Mouse (Mus musculus) skeletal muscle tissue, adult 2 months (tissue): ENCODE results near the gene Sema6d.

Experiments used
- DNase-seq: peaks from one replicate; pipeline ENCODE4 v3.0.0-alpha.2; 2012; ENCODE audit warnings: low read depth, low spot score

Sema6d gene

DNA sequence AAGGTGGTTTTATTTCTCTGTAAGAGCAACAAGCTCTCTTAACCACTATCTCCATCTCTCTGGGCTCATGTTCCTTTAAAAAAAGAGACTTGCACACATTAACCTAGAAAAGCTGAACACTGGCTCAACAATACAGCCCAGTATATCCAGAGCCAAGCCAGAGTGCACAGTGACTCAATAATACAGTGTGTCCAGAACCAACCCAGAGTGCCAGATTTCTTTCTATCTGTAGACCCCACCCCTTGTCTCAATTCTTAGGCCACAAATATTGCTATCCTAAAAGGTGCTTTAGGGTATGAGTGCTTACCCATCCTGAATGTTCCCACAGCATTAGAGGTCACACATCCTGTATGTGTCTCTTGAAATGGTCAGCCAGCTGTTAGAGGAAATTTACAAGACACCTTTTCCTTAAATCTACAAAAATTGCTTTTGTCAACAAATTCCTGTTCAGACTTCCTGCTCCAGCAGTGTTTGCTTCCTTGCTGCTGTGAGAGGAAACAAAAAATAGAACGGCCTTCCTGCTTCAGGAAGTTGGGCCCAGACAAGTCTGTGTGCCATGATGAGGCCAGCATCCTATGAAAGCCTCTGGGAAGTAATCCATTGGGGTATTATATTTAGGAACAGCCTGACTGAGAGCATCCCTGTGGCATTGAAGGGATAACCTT lies 465.1 kb downstream of the Sema6d start:
- DNase-seq = no peak

DNA sequence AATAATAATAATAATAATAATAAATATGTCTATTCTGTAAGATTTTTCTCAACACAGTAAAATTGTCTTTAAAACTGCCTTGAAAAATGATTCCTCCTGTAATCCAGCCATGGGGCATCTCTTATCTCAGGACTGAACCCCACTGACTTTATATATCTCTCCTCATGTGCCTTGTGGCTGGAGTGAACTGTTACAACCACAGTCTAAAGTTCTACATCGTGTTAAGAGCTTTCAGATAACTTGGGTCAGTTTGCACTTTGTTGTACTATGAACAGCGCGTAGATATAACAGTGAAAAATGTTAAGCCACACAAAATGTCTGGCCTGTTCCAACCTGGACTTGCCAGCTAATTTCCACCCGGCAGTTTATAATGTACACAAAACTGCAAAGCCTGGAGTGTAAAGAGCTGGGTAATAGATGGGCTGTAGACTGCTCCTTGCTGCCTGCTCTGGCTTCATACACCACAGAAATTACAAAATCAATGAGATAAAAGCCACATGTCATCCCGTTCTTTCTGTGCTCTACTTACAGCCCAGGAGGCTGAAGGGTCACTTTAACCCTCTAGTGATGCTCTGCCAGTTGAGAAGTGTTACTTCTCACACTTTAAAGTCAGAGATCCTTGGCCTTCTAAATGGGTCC lies 467.2 kb downstream of the Sema6d start:
- no peak for DNase-seq

DNA sequence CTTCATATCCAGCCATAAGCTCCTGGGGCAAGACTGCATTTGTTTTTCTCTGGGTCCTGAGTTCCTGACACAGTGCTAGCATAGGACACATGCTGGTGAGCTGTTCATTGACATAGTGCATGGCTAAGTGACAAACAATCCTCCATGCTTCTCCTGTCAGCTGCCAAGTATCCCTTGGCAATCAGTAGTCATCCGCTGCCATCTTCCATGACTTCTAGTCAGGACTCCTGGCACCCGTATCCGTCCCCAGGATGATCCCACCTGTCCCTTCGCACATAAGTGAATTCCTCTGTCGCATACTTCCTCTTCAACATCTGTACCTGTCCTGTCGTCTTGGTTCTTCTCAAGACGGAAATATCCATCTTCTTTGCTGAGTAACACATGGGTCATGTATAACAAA lies 468.3 kb downstream of the Sema6d start:
- DNase-seq = no peak

DNA sequence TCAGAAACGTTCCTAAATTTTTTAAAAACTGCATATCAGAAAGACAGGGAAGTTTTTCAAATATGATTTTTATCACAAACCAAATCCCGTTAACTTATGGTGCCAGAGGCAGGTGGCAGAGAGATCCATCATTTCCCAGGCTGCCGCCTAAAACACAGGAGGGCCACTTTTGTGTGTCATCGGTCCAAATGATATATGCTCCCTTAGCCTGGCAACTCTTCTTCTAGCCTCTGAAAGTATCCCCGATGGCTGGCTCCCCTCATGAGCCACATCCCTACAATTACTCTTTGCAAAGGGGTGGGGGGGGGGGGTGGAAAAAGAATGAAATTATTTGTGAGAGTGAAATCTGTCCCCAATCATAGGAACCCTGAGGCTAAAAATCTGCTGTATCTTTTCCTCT lies 471.9 kb downstream of the Sema6d start:
- no peak for DNase-seq

DNA sequence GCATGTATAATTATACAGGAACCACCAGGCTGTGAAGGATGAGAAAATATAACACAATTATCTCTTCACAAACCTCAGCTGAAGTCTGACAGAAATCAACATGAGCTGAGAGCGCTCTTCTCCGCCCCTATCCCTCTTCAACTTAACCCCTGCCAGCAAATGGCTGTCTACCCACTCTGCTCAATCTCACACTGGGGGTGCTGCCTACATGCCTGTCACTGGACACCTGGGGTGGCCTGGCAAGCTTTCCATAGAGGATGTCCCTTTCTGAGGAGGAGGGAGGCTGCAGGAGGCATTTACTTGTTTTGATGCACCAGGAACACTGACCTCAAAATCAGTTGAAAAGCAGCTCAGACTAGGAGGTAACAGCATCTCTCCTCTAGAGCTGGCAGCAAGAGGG lies 472.3 kb downstream of the Sema6d start:
- no peak for DNase-seq

DNA sequence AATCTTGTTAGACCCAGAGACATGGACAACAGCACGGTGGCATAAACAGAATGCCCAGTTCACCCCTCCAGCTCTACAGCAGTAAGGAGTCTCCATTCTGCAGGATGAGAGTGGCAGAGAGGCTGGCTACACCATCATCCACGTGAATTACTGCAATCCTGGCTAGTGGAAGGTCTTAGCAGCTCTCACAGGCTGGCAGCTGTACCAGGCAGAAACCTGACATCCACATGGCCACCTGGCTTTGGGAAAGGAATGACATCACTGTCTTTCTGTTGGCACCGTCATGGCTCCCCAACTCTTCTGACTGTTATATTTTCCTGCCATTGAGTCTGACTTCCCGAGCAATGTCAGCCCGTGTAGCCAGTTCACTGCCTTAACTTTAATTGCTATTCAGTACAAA lies 474.0 kb downstream of the Sema6d start:
- no peak for DNase-seq

DNA sequence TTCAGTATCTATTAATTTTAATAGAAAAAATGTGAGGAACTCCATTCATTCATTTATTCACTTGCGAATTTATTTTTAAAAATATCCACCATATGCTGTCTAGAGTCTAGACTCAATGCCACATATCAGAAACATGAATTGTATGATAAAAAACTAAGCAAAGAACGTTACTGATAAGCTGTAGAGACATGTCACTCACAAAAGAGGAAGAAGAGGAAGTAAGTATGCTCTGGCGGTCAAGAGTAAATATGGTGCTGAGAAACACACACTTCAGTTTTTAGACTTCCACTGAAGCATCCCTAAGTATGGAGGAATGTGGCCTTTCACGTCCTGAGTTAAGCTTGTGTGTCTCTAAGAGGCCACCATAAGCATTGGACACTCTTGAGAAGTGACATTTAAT lies 484.0 kb downstream of the Sema6d start:
- DNase-seq = no peak

DNA sequence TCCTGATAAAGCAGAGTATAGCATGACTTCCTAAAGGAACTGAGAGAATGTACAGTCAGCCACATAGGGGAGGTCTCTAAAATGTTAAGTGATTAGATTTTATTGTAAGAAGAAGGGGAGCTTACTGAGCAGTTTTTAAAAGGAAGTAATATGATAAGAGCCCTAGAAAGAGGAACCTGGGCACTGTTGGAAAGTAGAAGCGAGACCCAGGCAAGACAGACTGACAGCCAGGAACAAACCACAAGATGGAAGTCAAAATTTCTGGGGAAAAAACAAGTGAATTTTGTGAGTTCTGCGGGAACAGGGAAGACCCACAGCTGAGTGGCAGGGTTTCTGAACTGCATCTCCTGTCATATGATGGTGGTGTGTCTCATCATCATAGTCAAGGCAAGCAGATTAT lies 486.3 kb downstream of the Sema6d start:
- DNase-seq = no peak

DNA sequence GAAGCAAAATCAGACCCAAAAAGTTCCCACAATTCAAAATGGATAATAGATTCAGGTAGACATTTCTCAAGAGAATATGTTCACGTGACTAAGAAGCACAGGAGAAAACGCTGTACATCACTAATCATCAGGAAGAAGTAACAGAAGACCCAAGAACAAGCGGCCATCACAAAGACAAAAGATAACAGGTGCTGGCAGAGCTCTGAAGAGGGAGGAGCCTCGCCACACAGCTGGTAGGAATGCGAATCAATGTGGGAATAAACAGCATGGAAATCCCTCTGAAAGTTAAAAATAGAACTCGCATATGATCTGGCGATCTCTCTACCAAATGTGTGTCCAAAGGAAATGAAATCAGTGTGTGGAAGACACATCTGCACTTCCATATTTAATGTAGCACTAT lies 493.8 kb downstream of the Sema6d start:
- DNase-seq = no peak

DNA sequence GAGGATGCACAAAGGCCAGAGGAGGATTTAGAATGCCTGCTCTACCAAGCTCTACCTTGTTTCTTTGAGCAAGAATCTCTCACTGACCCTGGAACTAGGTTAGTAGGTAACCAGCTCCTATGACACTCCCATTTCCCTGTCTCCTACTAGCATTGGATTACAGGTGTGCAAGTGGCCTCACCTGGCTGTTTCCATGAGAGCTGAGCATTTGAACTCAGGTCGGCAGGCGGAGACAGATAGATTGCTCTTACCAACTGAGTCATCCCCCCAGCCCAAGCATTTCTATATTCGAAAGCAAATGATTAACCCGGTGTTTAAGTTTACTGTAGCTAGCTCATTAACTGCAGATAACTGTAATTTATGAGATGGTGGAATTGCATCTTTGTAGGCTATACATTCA lies 503.0 kb downstream of the Sema6d start:
- DNase-seq = no peak

DNA sequence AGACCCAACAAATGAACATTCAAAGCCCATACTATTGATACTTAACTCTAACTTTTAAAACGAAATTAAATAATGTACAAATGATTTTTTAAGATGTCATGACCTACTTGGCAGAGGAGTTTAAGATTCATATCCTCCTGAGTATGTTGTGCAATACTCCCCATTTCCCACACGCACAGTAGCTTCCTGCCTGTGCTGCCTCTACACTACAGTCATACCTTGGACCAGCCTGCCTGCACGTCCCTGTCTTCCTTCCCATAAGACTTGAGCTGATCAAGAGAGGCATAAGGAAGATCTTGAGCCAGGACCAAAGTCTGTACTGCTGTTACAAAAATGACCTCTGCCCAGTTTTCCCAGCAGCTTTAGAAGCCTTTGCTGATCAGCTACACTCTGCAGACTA lies 509.2 kb downstream of the Sema6d start:
- no peak for DNase-seq

DNA sequence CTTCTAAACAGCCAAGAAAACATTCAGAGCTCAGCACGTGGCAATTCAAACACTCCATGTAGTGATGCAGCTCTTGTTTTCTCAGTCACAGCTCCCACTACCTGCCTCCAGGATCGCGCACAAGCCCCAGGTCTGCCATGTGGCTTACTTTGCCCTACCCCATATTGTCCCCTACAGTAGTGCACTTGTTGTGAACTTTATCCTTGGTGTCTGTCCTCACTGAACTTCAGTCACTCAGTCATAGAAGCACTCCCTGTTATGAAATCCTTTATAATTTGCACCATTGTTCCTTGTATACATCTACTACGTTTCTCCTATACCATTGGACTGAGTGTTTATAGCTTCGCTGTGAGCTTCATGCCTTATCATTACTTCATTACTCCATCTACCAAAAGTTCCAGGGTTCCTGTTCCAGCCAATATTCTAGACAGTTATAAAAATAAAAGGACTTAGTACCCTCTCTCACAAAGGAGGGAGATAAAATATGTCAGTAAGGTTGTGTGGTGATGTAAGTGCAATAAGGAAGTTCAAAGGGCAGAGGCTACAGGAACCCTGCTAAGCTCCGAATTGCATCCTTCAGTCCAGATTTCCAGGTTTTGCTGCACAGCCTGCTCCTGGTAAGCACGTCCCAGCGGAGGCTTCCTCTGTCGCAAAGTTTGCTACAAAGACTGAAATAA lies 512.1 kb downstream of the Sema6d start:
- no peak for DNase-seq

DNA sequence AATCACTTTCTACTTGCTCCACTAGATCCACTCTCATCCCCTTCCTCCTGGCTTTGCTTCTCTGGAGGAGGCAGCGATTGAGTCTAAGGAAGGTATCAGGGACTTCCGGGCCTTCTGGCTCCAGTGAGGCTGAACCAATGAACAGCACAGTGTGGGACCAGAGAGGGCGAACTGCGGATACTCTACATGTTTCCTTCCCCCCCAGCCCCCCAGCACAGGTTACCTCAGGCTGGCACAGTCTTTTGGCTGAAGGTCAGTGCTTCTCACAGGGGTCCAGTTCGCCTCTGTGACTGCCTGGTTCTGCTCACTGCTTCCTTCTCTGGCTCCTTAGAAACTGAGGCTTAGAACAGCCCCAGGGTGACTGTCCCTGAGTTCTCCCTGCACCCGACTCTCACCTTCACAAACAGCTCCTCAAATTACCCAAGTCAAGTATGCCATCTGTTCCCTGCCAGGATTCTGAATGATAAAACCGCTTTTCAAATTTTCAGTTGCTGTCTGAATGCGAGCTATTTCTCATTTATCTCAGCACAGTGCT lies 512.7 kb downstream of the Sema6d start:
- no peak for DNase-seq

DNA sequence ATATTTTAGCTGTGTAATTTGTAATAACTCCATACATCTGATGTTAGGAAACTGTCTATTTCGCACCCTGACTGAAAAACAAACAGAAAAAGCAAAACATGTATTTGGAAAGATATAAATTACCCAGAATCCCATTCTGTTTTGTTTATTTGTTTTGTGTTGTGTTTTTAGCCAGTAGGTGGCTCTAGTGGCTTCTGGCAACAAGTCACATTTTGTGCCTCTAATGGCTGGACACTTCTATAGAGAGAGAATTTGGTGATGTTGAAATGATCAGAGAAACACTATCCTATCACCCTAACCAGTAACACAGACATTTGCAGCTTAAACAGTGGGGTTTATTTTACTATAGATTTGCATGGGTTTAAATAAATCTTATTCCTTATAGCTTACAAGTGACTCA lies 515.6 kb downstream of the Sema6d start:
- no peak for DNase-seq

DNA sequence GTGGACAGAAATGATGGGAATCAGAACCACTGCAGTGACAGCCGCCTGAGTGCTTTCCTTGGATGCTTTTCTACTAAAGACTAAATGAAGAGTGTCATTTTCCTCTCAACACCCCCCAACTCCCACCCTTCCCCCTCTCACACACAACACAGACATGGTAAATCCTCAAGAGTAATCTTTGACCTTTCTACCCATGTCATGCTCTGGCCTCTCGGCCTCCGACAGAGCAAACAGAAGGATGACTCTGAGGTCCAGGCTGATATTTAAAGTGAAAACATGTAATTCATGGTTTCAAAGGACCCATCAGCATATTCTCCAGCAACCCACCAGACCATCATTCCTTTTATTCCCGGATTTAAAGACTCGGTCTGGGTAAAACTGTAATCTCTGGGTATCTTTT lies 518.2 kb downstream of the Sema6d start:
- DNase-seq = no peak

DNA sequence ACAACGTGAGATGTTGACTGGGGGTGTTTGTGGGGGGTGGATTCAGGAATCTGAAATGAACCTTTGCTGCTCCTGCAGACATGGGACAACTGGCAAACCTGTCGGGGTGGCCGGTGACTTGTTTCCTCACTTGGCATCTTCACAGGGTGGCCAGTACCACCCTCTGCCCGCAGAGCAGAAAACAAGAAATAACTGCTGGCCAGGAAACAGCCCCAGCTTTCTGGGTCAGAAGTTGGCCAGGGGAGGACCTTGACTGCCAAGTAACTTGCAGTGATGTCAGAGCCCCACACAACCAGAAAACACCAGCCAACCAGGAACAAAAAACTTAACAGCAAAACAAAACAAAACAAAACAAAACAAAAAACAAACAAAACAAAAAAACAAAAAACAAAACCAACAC lies 518.8 kb downstream of the Sema6d start:
- no peak for DNase-seq

DNA sequence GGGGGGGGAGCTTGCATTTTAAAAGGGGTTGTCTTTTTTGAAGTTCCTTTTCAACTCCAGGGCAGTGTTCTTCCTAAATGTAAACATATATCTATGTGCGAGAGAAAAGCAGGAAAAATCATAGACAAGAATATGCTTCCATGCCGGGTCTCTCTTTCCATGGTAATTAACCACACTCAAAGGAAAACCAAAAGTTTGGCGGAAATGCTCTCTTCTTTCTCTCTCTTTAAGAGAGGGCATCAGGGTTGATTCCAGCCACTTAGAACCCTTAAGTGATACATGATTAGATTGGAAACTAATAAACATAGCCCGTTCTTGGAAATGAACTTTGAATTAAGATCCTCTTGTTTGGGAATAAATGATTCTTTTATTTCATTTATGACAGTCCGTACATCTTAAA lies 519.2 kb downstream of the Sema6d start:
- DNase-seq = no peak

DNA sequence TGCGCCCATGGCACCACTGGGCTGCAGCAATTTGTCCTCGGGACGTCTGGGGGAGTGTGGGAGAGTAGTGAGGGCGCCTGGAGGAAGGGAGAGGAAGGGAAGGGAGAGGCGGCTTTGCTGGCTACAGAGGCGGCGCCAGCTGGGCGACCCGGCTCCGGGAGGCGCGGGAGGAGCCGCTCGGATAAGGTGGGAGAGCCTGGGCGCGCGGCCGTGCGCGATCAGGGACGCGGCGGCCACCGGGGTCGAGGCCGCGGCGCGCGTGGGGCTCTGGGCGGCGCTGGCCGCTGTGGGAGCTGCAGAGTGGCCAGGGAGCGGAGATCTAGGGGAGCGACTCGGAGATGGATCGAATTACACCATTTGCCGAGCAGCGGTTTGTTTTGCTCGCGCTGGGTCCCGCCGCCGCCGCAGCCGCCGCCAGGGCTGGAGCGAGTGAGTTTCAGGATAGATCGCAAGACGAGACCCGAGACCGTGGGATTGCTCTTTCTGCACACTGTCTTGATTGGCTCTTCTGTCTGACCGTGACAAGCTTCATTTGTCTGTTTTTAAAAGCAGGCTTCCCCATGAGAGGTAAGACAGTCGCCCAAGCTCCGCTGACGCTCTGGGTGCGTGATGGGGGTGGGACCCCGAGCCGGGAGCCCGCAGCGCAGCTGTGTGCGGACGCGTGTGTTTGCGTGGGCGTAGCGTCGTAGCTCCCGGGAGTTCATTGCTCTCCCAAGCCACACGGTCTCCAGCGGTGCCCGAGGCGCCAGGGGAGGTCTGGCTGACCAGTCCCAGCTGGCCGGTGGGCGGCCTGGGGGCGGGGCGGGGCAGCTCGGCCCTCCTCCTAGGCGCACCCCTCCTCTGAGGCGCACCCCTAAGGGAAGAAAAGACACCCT lies 520.2 kb downstream of the Sema6d start:
- peak; percentile 74 for DNase-seq

DNA sequence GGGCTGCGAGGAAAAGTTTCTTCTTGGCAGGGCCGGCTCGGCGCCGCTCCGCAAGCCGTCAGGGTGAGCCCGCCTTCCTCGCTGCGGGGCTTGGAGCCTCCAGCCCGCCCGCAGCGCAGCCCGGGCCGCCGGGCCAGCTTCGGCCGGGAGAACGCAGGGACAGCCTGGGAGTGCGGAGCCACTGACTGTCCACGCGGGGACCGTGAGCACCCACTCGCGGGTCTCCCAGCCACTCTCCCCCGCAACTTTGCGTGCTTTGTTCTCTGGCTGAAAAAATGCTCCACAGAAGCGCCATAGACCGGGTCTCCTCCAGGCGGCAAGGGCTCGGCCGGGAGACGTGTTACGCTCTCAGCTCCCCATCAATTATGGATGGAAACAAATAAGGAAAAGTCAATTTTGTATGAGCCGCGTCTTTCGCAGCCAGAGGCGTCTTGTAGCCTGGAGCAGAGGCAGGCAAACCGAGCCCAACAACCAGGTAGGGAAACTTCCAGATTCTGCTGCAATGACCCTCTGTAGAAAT lies 520.9 kb downstream of the Sema6d start:
- DNase-seq = no peak

DNA sequence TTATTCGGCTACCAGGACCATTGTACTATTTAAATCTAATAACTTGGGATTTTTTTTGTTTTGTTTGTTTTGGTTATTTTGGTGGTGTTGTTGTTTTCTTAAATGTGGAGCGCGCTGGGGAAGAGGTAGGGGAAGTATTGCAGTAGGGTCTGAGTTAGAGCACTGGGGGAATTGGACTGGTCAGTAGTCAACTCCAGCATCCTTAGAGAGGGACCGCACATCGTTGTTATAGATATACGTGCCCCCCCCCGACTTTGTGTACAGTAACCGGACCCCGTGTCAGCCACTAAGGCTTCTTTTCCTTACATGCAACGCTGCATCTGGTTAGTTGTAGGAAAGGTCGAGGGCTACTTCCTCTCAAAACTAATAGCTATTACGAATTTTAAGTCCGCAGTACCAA lies 521.5 kb downstream of the Sema6d start:
- no peak for DNase-seq

DNA sequence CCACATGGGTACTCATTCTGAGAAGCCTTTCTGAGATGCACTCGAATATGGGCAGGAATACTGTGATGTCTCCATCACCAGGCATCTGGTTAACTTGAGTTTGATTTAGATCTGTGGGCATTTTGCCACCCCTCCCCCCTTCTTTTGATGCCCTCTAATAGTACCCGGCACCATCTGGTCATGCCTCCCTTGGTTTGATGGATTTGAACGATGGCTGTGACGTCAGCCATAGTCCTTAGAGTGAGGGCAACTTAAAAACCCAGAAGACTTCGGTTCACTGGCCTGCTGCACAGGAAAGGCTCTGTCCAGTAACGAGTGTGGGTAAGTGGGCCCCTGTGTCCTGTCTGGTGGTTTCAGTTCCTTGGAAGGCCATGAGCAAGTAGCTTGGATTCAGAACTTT lies 522.5 kb downstream of the Sema6d start:
- DNase-seq = no peak
